Mouse (Mus musculus) testis, adult 2 months (tissue): ENCODE results near the gene Myo10.

ENCODE experiments used
- CTCF ChIP-seq: fragments of 200-500 bp; IDR thresholded peaks from 2 replicates; pipeline ENCODE4 v1.5.1; 2012; ENCODE audit warnings: low read depth, mild to moderate bottlenecking, inconsistent platforms, low read length, moderate library complexity; ENCODE audit not compliant: control insufficient read depth, insufficient read depth, insufficient replicate concordance
- POLR2A ChIP-seq: fragments of 200-500 bp; IDR thresholded peaks from 2 replicates; pipeline ENCODE4 v1.6.1; 2012; ENCODE audit warnings: low read depth, mild to moderate bottlenecking, inconsistent platforms, low read length, moderate library complexity; ENCODE audit not compliant: control insufficient read depth

GRCm38 (mm10) chr15:25628251-25628650 lies 5.9 kb downstream of the Myo10 start:
- TF ChIP-seq CTCF (no peak), POLR2A (no peak)
